ENCODE assay signal across 8 mouse cellular contexts in genomic region chr7:144283701-144284100, GRCm38 (mm10).
DNase-seq lines count a peak whose midpoint lies in the region; ATAC-seq and TF ChIP-seq lines count a peak whose summit lies in the region.

No protein-coding gene starts in this region.

- DNase-seq in gastrocnemius, adult 2 months: peak; percentile 29
- DNase-seq in gastrocnemius, postnatal 25 days: no peak
- DNase-seq in right cerebral cortex, adult 18-20 months: peak; percentile 65
- DNase-seq in layer of hippocampus, adult 9-11 months: no peak

- ATAC-seq in heart, embryonic 13.5 days (ENCODE audit: extremely low read depth, insufficient number of reproducible peaks, low FRiP score, low TSS enrichment): no peak
- ATAC-seq in limb, embryonic 15.5 days (ENCODE audit: insufficient number of reproducible peaks, low FRiP score, low TSS enrichment, low read depth): no peak
- ATAC-seq in granulocyte monocyte progenitor cell, adult 5-6 weeks (replicated peaks; ENCODE audit: poor library complexity, severe bottlenecking): no peak

- WGBS in heart, embryonic 13.5 days: 13% methylated on average over 6 of the region's 6 CpGs
- 11% methylated on average over 6 of the region's 6 CpGs for WGBS in limb, embryonic 15.5 days

- peak overlapping the region; percentile 69; the same call in 1 of the 2 replicates for H3K9ac ChIP-seq in heart, embryonic 13.5 days
- no peak overlapping the region for H3K9ac ChIP-seq in limb, embryonic 15.5 days

- intact Hi-C loops in gastrocnemius, adult 2 months (cut with DNase I): no loop called here

- no peaks in the 10 kb centered on the region for H3K36me3 ChIP-seq in heart, embryonic 13.5 days
- H3K36me3 ChIP-seq in limb, embryonic 15.5 days: no peaks in the 10 kb centered on the region

- H3K4me3 ChIP-seq in gastrocnemius, adult 2 months: peak overlapping the region; percentile 63
- peak overlapping the region; percentile 86 for H3K4me3 ChIP-seq in cortical plate, adult 2 months (ENCODE audit: insufficient read depth, low read length)
- peak overlapping the region; percentile 48 for H3K4me3 ChIP-seq in heart, embryonic 13.5 days
- peak overlapping the region; percentile 38 for H3K4me3 ChIP-seq in limb, embryonic 15.5 days

- TF ChIP-seq CTCF in gastrocnemius, adult 2 months (IDR thresholded peaks at IDR 0.05): no peak
- no peak for TF ChIP-seq CTCF in cortical plate, adult 2 months (IDR thresholded peaks at IDR 0.05; ENCODE audit: extremely low read depth, insufficient read depth, low read length)

- H3K27ac ChIP-seq in gastrocnemius, adult 2 months: no peak overlapping the region; the same call in 1 of the 2 replicates
- H3K27ac ChIP-seq in cortical plate, adult 2 months (ENCODE audit: insufficient read depth, low read length): peak overlapping the region; percentile 97
- no peak overlapping the region for H3K27ac ChIP-seq in heart, embryonic 13.5 days (replicated peaks)
- H3K27ac ChIP-seq in limb, embryonic 15.5 days: no peak overlapping the region

- no peaks in the 10 kb centered on the region for H3K9me3 ChIP-seq in heart, embryonic 13.5 days
- no peaks in the 10 kb centered on the region for H3K9me3 ChIP-seq in limb, embryonic 15.5 days

- peak; percentile 29; the same call in 1 of the 2 replicates for TF ChIP-seq POLR2A in cortical plate, adult 2 months (IDR thresholded peaks at IDR 0.05; ENCODE audit: extremely low read depth, insufficient read depth, low read length)

- H3K27me3 ChIP-seq in heart, embryonic 13.5 days (replicated peaks): peaks cover 71% of the 10 kb centered on the region
- H3K27me3 ChIP-seq in limb, embryonic 15.5 days: peaks cover 29% of the 10 kb centered on the region

- H3K4me2 ChIP-seq in heart, embryonic 13.5 days: peak overlapping the region; percentile 72
- peak overlapping the region; percentile 72 for H3K4me2 ChIP-seq in limb, embryonic 15.5 days

- H3K4me1 ChIP-seq in cortical plate, adult 2 months (ENCODE audit: control insufficient read depth, insufficient read depth, low read length): peaks cover 6% of the 10 kb centered on the region
- peaks cover 10% of the 10 kb centered on the region; the same call in 1 of the 2 replicates for H3K4me1 ChIP-seq in heart, embryonic 13.5 days
- peaks cover 16% of the 10 kb centered on the region for H3K4me1 ChIP-seq in limb, embryonic 15.5 days

Comparison
In these comparisons a context has a peak if more than half of its experiments do, and no peak if none do; other contexts are left out.
1. DNase-seq: peak in gastrocnemius, adult 2 months (single experiment) and right cerebral cortex, adult 18-20 months (single experiment); none in gastrocnemius, postnatal 25 days (single experiment) and layer of hippocampus, adult 9-11 months (single experiment).
2. Peak in every context shown above with its lines, with median percentiles within 50 percentile points of each other: H3K4me3 ChIP-seq.